Mouse (Mus musculus) layer of hippocampus, postnatal 14 days (tissue): ENCODE measurements around the gene Slc35b2. TPM values are rescaled to one million over a fixed set of nuclear protein-coding genes. Genes with fewer than 3 reads are reported as not detected.

ENCODE experiments used
- DNase-seq, 2 experiments: peaks; one replicate each; pipeline ENCODE4 v3.0.0; 2021 to 2022; ENCODE audit warnings: low spot score in 2 of 2, mixed read lengths in 1 of 2
- long read RNA-seq, 2 experiments: library from polyadenylated mRNA; stranded (forward); transcript quantifications; one replicate each; pipeline ENCODE4 v2.0.0; 2021
- total RNA-seq, 2 experiments: library from RNA; stranded (reverse); gene quantifications; 2 replicates each; pipeline ENCODE4 v1.2.3; 2021

Slc35b2 gene
- 10 to 100 TPM; 47.3 to 52.8 TPM for total RNA-seq
- long read RNA-seq, experiment 1, transcript Slc35b2-205 (4 exons, 1,906 nt): major isoform, 95 of 112 reads
- long read RNA-seq, experiment 1, transcript Slc35b2-201 (3 exons, 2,326 nt): minor isoform, 5 of 112 reads
- long read RNA-seq, experiment 1, partial matches to known transcripts: 5 of 112 reads
- long read RNA-seq, experiment 1, other reads (novel, unspliced or antisense): 4 of 112 reads
- long read RNA-seq, experiment 2, transcript Slc35b2-205 (4 exons, 1,906 nt): major isoform, 97 of 126 reads
- long read RNA-seq, experiment 2, transcript Slc35b2-207 (4 exons, 850 nt): minor isoform, 5 of 126 reads
- long read RNA-seq, experiment 2, transcript Slc35b2-201 (3 exons, 2,326 nt): minor isoform, 6 of 126 reads
- long read RNA-seq, experiment 2, partial matches to known transcripts: 4 of 126 reads
- long read RNA-seq, experiment 2, other reads (novel, unspliced or antisense): 14 of 126 reads

GRCm38 (mm10) chr17:45563655-45564530 lies at the start of gene Slc35b2:
TSS of gene Slc35b2 (plus strand) at chr17:45563874.
- peak; percentile 88 to 94 for DNase-seq

DNA sequence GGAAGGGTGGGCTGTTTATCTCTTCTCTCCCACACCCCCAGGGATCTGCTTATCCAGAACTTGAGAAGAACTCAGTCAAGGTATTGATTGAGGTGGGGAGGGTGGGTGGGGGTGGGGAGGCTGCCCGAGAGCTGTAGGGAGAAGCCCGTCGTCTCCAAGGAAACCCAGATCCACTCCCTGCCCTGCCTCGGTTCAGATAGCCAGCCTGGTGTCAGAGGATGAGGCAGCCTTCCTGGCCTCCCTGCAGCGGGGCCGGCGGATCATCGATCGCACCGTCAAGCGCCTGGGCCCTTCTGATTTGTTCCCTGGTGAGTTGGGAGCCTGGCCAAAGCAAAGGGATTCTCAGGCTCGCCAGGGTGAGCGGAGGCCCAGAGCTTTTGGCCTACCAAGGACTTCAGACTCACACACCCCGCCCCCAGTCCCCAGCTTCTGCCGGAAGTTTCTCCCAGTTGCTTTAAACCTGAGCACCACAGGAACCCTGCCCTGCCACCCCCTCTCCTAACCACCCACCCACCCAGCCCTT lies 48.4 kb upstream of the Slc35b2 start:
- no peak for DNase-seq

GRCm38 (mm10) chr17:45515806-45516205 lies 47.9 kb upstream of the Slc35b2 start:
- DNase-seq: no peak

- peak; percentile 77 to 84 for DNase-seq
Observed at GRCm38 (mm10) chr17:45516488-45516887, 47.2 kb upstream of the Slc35b2 start.

GRCm38 (mm10) chr17:45517135-45517534 lies 46.5 kb upstream of the Slc35b2 start:
- no peak for DNase-seq

GRCm38 (mm10) chr17:45517549-45518215 lies 46.0 kb upstream of the Slc35b2 start:
- no peak for DNase-seq

- no peak for DNase-seq
Observed at GRCm38 (mm10) chr17:45518766-45519475, 44.8 kb upstream of the Slc35b2 start.

- DNase-seq: no peak
Observed at GRCm38 (mm10) chr17:45520136-45520535, 43.5 kb upstream of the Slc35b2 start.

DNA sequence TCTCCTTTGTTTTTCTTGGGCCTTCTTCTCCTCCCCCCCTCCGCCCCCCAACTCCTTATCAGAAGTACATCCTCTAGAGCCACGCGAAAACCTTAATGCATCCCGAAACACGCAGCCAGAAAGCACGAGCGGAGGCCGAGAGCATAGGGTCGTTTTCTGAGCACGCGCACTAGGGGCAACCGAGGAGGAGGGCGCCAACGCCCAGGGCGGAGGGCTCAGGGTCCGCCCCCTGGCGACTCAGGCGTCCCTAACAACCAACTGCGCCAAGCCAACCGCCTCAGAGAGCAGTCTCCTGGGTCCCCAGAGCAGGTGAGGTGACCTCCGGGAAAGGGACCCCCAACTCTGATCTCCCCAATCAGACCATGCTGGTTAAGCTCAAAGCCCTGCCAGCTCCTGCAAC lies 40.4 kb upstream of the Slc35b2 start, which contains the start of gene Tcte1:
Tcte1 (plus strand) TSS at position 172 of the 400 bp plus-strand sequence.
- no peak for DNase-seq

DNA sequence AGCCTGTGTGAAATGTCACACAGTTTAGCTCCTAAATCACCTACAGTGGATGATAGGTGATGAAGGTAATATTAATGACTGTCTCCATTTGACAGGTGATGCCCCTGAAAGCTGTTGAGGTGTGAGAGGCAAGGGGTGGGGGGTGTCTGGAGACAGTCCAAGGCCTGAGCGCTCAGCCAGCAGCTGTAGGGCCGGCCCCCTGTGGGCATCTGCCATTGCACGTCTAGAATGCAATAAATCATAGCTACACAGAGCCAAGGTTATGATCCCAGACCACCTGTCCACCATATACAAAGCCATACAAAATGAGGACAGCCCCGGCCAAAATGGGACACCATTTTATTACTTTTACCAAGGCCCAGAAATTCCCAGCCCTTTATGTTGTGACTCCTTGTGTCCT lies 38.7 kb upstream of the Slc35b2 start:
- no peak for DNase-seq

- DNase-seq: no peak
Observed at GRCm38 (mm10) chr17:45526571-45526970, 37.1 kb upstream of the Slc35b2 start.

DNA sequence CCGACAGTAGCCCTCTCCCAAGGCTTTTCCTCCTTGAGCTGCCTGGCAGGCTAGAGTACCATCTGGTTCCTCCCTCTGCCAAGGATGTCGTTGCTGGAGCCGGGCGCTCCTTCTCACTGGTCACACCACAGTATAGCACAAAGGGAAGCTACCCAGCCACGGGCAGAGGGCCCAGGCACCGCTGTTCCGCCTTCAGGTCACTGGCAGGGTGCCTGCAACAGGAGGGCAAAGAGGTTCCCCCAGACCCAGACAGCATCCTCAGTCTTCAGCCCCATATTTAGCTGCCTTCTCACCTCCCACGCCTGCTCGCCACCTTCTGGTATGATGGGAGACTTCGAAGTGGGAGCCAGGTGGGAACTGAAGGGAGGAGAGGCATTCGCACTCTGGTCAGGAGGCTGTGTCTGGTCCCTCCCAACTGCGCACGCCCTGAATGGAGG lies 33.3 kb upstream of the Slc35b2 start:
- no peak for DNase-seq

- no peak for DNase-seq
Observed at GRCm38 (mm10) chr17:45532896-45533295, 30.8 kb upstream of the Slc35b2 start.

DNA sequence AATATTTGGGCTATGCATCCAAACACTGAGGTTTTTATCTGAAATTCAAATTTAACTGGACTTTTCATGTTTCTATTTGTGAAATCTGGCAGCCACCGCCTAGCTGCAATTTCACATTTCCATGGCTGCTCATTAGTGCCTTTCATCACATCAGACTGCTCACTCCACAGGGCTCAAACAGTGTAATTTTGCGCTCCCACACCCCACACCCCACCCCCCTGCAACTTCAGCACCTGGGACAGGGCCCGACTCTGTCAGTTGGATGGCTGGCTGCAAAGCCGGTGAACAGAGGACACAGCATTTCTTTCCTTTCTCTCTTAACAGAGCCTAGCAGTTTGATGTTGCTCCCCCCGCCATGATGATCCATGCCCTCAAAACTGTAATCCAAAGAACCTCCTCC lies 27.4 kb upstream of the Slc35b2 start:
- no peak for DNase-seq

- DNase-seq: no peak
Observed at GRCm38 (mm10) chr17:45538394-45538793, 25.3 kb upstream of the Slc35b2 start.

- DNase-seq: no peak
Observed at GRCm38 (mm10) chr17:45539664-45540063, 24.0 kb upstream of the Slc35b2 start.

DNA sequence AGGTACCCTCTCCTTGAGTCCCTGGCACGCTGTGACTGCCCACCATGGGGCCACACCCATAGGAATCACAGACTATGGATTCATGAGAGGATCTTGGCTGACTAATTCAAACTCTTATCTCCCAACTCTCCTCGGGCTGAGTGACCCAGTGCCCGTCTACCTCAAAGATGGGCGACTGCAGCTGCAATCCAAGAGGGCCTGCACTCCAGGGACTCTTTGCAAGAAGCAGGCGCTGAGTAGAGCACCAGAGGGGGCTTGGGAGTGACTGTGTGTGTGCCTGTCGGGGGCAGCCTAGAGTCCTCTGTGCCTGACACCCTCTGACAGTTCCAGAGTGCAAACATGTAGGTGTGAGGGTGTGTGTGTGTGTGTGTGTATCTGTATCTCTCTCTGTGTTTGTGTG lies 21.5 kb upstream of the Slc35b2 start:
- no peak for DNase-seq

DNA sequence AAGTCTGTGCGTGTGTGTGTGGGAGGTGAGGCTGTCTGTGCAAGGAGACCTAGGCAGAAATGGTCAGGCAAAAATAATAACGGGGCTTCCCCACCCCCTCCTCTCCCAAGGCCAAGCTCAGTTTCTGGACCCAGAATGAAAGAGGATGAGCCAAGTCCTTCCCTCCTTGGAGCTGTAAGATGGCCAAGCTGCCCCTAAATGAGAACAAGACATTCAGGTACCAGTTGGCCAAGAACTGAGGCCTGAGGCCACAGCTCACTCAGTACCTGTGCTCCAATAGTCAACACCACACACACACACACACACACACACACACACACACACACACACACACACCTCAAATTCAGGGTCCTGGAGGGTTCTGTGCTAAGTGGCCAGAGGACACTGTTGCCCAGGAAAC lies 21.0 kb upstream of the Slc35b2 start:
- no peak for DNase-seq

GRCm38 (mm10) chr17:45543115-45543514 lies 20.6 kb upstream of the Slc35b2 start:
- no peak for DNase-seq
